Mouse (Mus musculus) heart, adult 11 months (tissue): Measurements from ENCODE around the gene Gm48551.
A peak's percentile ranks its signal among the peaks of the same experiment; 100 is the strongest.

Experiments
- DNase-seq: peaks from one replicate; pipeline ENCODE4 v3.0.0; 2022

The Gm48551 gene

GRCm38 (mm10) chr10:81385603-81386306 lies 1.5 kb downstream of the Gm48551 start:
- peak; percentile 94 for DNase-seq

GRCm38 (mm10) chr10:81387716-81388115 lies 3.5 kb downstream of the Gm48551 start:
- DNase-seq = no peak

- no peak for DNase-seq
Observed at GRCm38 (mm10) chr10:81388505-81389055, 4.3 kb downstream of the Gm48551 start, which contains the start of gene Gm48552. Gm48552 (plus strand) TSS chr10:81389005.

- peak; percentile 94 for DNase-seq
Observed at GRCm38 (mm10) chr10:81389373-81389772, 5.1 kb downstream of the Gm48551 start.

- DNase-seq = peak; percentile 96
Observed at GRCm38 (mm10) chr10:81389801-81390677, 5.8 kb downstream of the Gm48551 start.

- DNase-seq = no peak
Observed at GRCm38 (mm10) chr10:81390678-81390965, 6.4 kb downstream of the Gm48551 start.

GRCm38 (mm10) chr10:81392270-81392669 lies 8.0 kb downstream of the Gm48551 start:
- DNase-seq = no peak

GRCm38 (mm10) chr10:81392781-81393185 lies 8.5 kb downstream of the Gm48551 start, which contains the start of gene Smim24:
Smim24 (plus strand) TSS chr10:81393051.
- DNase-seq = no peak

GRCm38 (mm10) chr10:81393456-81394063 lies 9.3 kb downstream of the Gm48551 start:
- peak; percentile 95 for DNase-seq

GRCm38 (mm10) chr10:81395127-81395526 lies 10.9 kb downstream of the Gm48551 start:
- peak; percentile 96 for DNase-seq

GRCm38 (mm10) chr10:81395865-81396264 lies 11.6 kb downstream of the Gm48551 start:
- DNase-seq = no peak

GRCm38 (mm10) chr10:81396749-81397148 lies 12.5 kb downstream of the Gm48551 start:
- no peak for DNase-seq

- peak; percentile 95 for DNase-seq
Observed at GRCm38 (mm10) chr10:81399296-81399695, 15.0 kb downstream of the Gm48551 start.

GRCm38 (mm10) chr10:81399798-81400308 lies 15.6 kb downstream of the Gm48551 start:
- peak; percentile 93 for DNase-seq

GRCm38 (mm10) chr10:81400371-81401204 lies 16.3 kb downstream of the Gm48551 start:
- DNase-seq = peak; percentile 94

GRCm38 (mm10) chr10:81401205-81401520 lies 16.9 kb downstream of the Gm48551 start:
- no peak for DNase-seq

GRCm38 (mm10) chr10:81401521-81402226 lies 17.4 kb downstream of the Gm48551 start:
- peak; percentile 99 for DNase-seq

- peak; percentile 95 for DNase-seq
Observed at GRCm38 (mm10) chr10:81402227-81402765, 18.0 kb downstream of the Gm48551 start.

- DNase-seq = no peak
Observed at GRCm38 (mm10) chr10:81403511-81403910, 19.2 kb downstream of the Gm48551 start.

GRCm38 (mm10) chr10:81404082-81404481 lies 19.8 kb downstream of the Gm48551 start:
- DNase-seq = no peak

GRCm38 (mm10) chr10:81404720-81405119 lies 20.5 kb downstream of the Gm48551 start:
- DNase-seq = peak; percentile 98
